Mouse (Mus musculus) forebrain, embryonic 15.5 days (tissue): Measurements from ENCODE around the gene Pemt. TPM values are rescaled to one million over a fixed set of nuclear protein-coding genes. Genes with fewer than 3 reads are reported as not detected.

ENCODE experiments used
- ATAC-seq: fragments of 200-750 bp; cut with Nextera tagmentation; replicated peaks from 2 replicates; pipeline ENCODE4 v1.8.0; 2017; ENCODE audit warnings: mild to moderate bottlenecking, moderate TSS enrichment, moderate library complexity
- H3K27ac ChIP-seq: fragments of 300-500 bp; sonication (generic); replicated peaks from 2 replicates; pipeline ENCODE4 v1.5.1; 2015; ENCODE audit warnings: mild to moderate bottlenecking, inconsistent platforms
- H3K27me3 ChIP-seq: fragments of 300-500 bp; sonication (generic); 2 replicates; pipeline ENCODE4 v1.6.1; 2015; ENCODE audit warnings: inconsistent platforms
- H3K36me3 ChIP-seq: fragments of 300-500 bp; sonication (generic); 2 replicates; pipeline ENCODE4 v1.6.1; 2015; ENCODE audit warnings: mild to moderate bottlenecking, inconsistent platforms
- H3K4me1 ChIP-seq: fragments of 300-500 bp; sonication (generic); 2 replicates; pipeline ENCODE4 v1.6.1; 2015; ENCODE audit warnings: inconsistent platforms
- H3K4me2 ChIP-seq: fragments of 300-500 bp; sonication (generic); replicated peaks from 2 replicates; pipeline ENCODE4 v1.6.1; 2015; ENCODE audit warnings: mild to moderate bottlenecking, inconsistent platforms
- H3K4me3 ChIP-seq: fragments of 300-500 bp; sonication (generic); 2 replicates; pipeline ENCODE4 v1.5.1; 2015; ENCODE audit warnings: mild to moderate bottlenecking, inconsistent platforms
- H3K9ac ChIP-seq: fragments of 300-500 bp; sonication (generic); replicated peaks from 2 replicates; pipeline ENCODE4 v1.6.1; 2015; ENCODE audit warnings: mild to moderate bottlenecking, inconsistent platforms
- H3K9me3 ChIP-seq: fragments of 300-500 bp; sonication (generic); 2 replicates; pipeline ENCODE4 v1.6.1; 2016; ENCODE audit warnings: inconsistent platforms
- WGBS: fragments of 180-500 bp; shearing (Covaris S2); methylation state at CpG from one replicate; pipeline ENCODE4 v1.1.7; 2015; ENCODE audit warnings: mixed read lengths; 5-methylcytosine and 5-hydroxymethylcytosine counted together
- polyA plus RNA-seq: library from polyadenylated mRNA; unstranded; fragments of >200 nt; fragmentation: Nextera tagmentation; extraction: Ambion mirVana; gene quantifications from 2 replicates; pipeline ENCODE4 v1.2.1, GENCODE M21; 2015

Pemt gene
- polyA plus RNA-seq = 5.5 and 5.8 TPM in 2 replicates

GRCm38 (mm10) chr11:60046058-60046735, at the start of gene Pemt:
TSS of gene Pemt (minus strand) at chr11:60046489.
- Histone ChIP-seq H3K9ac (peak within 1 kb of the TSS; percentile 68), H3K27me3 (no peaks in the 10 kb centered on the region), H3K27ac (peak within 1 kb of the TSS; percentile 95), H3K4me1 (peaks cover 5% of the 10 kb centered on the region), H3K4me2 (peak within 1 kb of the TSS; percentile 59), H3K4me3 (peak within 1 kb of the TSS; percentile 69), H3K9me3 (no peaks in the 10 kb centered on the region), H3K36me3 (no peaks in the 10 kb centered on the region)
- under 1% methylated on average over 44 of the region's 44 CpGs for WGBS
- ATAC-seq = peak; percentile 99

GRCm38 (mm10) chr11:60094909-60095810, 48.9 kb upstream of the Pemt start:
- ATAC-seq = no peak
- no peaks in the 10 kb centered on the region for H3K27me3 ChIP-seq
- no peak overlapping the region for H3K9ac ChIP-seq
- H3K4me1 ChIP-seq = peaks cover 16% of the 10 kb centered on the region
- no peak overlapping the region for H3K4me3 ChIP-seq
- no peaks in the 10 kb centered on the region for H3K9me3 ChIP-seq
- H3K36me3 ChIP-seq = no peaks in the 10 kb centered on the region
- H3K4me2 ChIP-seq = no peak overlapping the region
- WGBS = 52% methylated on average over 9 of the region's 9 CpGs
- H3K27ac ChIP-seq = 0 out of 2 replicates have a peak overlapping the region, but pooled peaks have one; percentile 61

DNA sequence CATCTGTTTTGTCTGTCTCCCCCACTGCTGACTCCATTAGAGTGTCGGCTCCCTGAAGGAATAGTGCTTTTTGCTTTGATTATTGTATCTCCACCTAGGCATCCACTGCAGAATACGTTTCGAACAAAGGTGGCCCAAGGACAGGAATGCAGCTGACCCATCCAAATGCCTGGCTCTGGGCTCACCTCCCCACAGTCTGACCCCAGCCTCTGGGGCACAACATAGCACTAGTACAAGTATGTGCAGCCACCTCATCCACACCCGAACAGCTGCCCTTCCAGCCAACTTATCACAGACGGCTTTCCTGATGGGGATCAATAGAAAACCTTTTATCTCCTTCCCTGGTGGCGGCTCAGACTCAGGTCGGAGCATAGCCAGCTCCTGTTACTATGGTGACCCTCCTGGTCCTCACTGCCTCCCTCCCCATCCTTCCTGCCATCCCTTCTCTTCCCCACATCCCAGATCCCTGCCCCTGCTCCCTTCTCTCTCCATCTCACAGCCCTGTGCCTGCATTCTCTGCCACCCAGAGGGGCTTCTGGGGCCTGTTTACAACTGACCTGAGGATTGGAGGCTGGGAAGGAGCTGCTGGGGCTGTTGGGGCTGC, 47.8 kb upstream of the Pemt start:
- H3K36me3 ChIP-seq = no peaks in the 10 kb centered on the region
- ATAC-seq = peak; percentile 42; the same call in 1 of the 2 replicates
- H3K4me2 ChIP-seq = no peak overlapping the region
- H3K4me1 ChIP-seq = peaks cover 19% of the 10 kb centered on the region
- peak overlapping the region; percentile 61 for H3K27ac ChIP-seq
- H3K9ac ChIP-seq = no peak overlapping the region
- no peaks in the 10 kb centered on the region for H3K9me3 ChIP-seq
- 30% methylated on average over 7 of the region's 7 CpGs for WGBS
- H3K27me3 ChIP-seq = no peaks in the 10 kb centered on the region
- H3K4me3 ChIP-seq = no peak overlapping the region

DNA sequence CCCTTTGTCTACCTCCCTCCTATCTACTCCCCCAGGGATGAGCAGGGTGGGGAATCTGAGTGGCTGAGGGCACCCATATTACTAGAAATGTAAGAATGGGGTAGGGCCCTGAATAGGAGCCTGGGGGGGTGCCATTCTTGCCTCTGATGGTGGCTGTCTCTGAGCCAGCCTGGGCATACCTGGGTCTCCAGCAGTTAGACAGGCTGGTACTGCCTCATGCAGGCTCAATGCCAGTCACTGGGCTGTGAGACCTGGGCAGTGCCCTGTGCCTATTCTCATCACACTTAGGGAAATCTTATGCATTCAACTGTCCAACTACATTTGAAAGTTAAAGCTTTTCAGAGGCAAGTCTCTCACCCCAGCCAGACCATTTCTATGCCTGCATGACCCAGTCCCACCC, 46.9 kb upstream of the Pemt start:
- ATAC-seq = no peak
- H3K9ac ChIP-seq = no peak overlapping the region
- H3K4me2 ChIP-seq = no peak overlapping the region
- no peak overlapping the region for H3K4me3 ChIP-seq
- H3K27me3 ChIP-seq = no peaks in the 10 kb centered on the region
- H3K9me3 ChIP-seq = no peaks in the 10 kb centered on the region
- H3K27ac ChIP-seq = peak overlapping the region; percentile 52
- H3K36me3 ChIP-seq = no peaks in the 10 kb centered on the region
- H3K4me1 ChIP-seq = peaks cover 21% of the 10 kb centered on the region

- no peak for ATAC-seq
- WGBS = 68% methylated on average over 7 of the region's 7 CpGs
Measured at GRCm38 (mm10) chr11:60091422-60091761, 45.1 kb upstream of the Pemt start.

DNA sequence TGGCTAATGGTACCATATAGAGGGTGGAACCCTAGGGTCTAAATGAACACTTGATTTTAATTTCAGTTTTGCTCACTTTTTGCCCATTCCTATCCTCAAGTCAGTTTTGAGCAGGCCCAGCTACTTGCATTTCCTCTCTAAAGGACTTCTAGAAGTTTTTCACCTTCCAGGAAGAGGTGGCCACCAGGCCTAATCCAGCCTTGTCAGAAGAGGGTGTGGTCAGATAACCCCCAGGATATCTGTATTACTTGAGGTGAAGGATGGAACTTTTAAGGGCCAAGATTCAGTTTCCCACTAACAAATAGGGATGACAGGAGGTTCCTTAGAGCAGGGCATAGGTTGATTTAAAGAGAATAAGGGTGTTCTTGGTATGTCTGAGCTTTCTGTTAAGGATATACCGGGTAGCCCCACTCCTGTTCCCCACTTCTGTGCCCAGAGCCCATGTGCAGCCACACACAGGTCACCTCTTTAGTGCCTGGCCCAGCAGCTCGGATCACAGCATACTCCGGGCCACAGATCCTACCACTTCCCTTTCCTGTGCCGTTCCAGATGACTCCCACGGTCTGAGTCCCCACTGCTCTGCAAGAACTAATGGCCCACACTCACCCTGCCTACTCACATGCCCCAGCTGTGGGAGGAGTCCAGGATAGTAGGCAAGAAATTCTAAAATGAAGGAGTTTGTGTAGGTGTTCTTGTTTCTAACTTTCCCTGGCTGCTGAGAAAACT, 44.6 kb upstream of the Pemt start:
- 70% methylated on average over 5 of the region's 5 CpGs for WGBS
- Histone ChIP-seq H3K36me3 (no peaks in the 10 kb centered on the region), H3K4me3 (no peak overlapping the region), H3K4me2 (no peak overlapping the region), H3K4me1 (peaks cover 21% of the 10 kb centered on the region), H3K9me3 (no peaks in the 10 kb centered on the region), H3K27ac (no peak overlapping the region), H3K9ac (no peak overlapping the region), H3K27me3 (no peaks in the 10 kb centered on the region)
- no peak for ATAC-seq

More at GRCm38 (mm10) chr11:60091422-60091761, 45.1 kb upstream of the Pemt start:
- no peak overlapping the region for H3K4me3 ChIP-seq
- no peak overlapping the region for H3K27ac ChIP-seq
- no peaks in the 10 kb centered on the region for H3K27me3 ChIP-seq
- no peaks in the 10 kb centered on the region for H3K9me3 ChIP-seq
- no peak overlapping the region for H3K9ac ChIP-seq
- no peaks in the 10 kb centered on the region for H3K36me3 ChIP-seq
- no peak overlapping the region for H3K4me2 ChIP-seq
- H3K4me1 ChIP-seq = peaks cover 21% of the 10 kb centered on the region

DNA sequence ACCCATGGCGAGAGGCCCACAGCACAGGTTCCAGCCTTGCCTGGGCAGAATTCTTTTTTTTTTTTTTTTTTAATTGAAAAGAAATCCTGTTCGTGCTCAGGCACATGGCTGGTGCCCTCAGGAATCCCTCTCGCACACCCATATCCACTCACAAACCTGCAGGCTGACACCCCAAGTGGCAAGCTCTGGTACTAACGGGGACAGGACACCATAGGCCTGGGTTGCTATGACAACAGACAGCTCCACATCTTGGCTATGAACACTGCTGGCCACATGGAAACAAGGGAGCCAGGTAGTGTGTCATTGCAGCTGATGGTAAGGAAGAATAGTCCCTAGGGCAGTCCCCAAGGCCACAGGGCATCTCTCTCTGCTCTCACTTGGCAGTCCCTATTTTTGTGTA, 42.7 kb upstream of the Pemt start:
- ATAC-seq = peak; percentile 63
- H3K27ac ChIP-seq = no peak overlapping the region
- peaks cover 11% of the 10 kb centered on the region for H3K4me1 ChIP-seq
- no peak overlapping the region for H3K9ac ChIP-seq
- 42% methylated on average over 4 of the region's 4 CpGs for WGBS
- H3K4me3 ChIP-seq = no peak overlapping the region
- no peaks in the 10 kb centered on the region for H3K27me3 ChIP-seq
- H3K9me3 ChIP-seq = no peaks in the 10 kb centered on the region
- no peak overlapping the region for H3K4me2 ChIP-seq
- H3K36me3 ChIP-seq = no peaks in the 10 kb centered on the region

DNA sequence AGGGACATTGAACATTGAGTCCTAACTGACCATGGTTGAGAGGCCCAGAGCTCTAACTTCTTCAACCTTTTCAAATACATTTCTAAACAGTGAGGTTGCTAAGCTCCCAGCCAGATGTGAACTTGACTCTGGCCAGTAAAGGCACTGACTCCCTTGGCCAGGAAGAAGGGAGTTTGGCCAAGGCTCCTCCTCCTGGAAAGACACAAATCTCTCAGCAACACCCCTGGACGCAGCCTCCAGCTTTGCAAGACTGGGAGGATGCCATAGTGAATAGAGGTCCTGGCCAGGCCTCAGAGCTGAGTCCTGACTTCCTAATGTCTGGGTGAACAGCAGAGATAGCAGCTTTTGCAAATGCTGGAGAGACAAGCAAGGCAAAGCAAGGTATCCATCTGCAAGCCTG, 40.4 kb upstream of the Pemt start:
- no peak overlapping the region for H3K9ac ChIP-seq
- no peak overlapping the region for H3K4me2 ChIP-seq
- ATAC-seq = no peak
- no peaks in the 10 kb centered on the region for H3K9me3 ChIP-seq
- H3K27ac ChIP-seq = no peak overlapping the region
- H3K27me3 ChIP-seq = no peaks in the 10 kb centered on the region
- H3K4me3 ChIP-seq = no peak overlapping the region
- 69% methylated on average over 1 of the region's 1 CpGs for WGBS
- H3K36me3 ChIP-seq = no peaks in the 10 kb centered on the region
- H3K4me1 ChIP-seq = peaks cover 5% of the 10 kb centered on the region

- ATAC-seq = no peak
- H3K4me2 ChIP-seq = no peak overlapping the region
- 39% methylated on average over 2 of the region's 2 CpGs for WGBS
- H3K36me3 ChIP-seq = no peaks in the 10 kb centered on the region
- H3K4me3 ChIP-seq = no peak overlapping the region
- H3K9me3 ChIP-seq = no peaks in the 10 kb centered on the region
- H3K27ac ChIP-seq = no peak overlapping the region
- H3K4me1 ChIP-seq = peaks cover 5% of the 10 kb centered on the region
- H3K9ac ChIP-seq = no peak overlapping the region
- no peaks in the 10 kb centered on the region for H3K27me3 ChIP-seq
Measured at GRCm38 (mm10) chr11:60084589-60084988, 38.3 kb upstream of the Pemt start.

GRCm38 (mm10) chr11:60076790-60077189, 30.5 kb upstream of the Pemt start:
- no peaks in the 10 kb centered on the region for H3K4me1 ChIP-seq
- no peak overlapping the region for H3K4me3 ChIP-seq
- H3K27ac ChIP-seq = no peak overlapping the region
- no peaks in the 10 kb centered on the region for H3K36me3 ChIP-seq
- no peaks in the 10 kb centered on the region for H3K9me3 ChIP-seq
- H3K9ac ChIP-seq = no peak overlapping the region
- no peak for ATAC-seq
- 19% methylated on average over 4 of the region's 4 CpGs for WGBS
- H3K27me3 ChIP-seq = no peaks in the 10 kb centered on the region
- H3K4me2 ChIP-seq = no peak overlapping the region

GRCm38 (mm10) chr11:60076183-60076582, 29.9 kb upstream of the Pemt start:
- no peaks in the 10 kb centered on the region for H3K9me3 ChIP-seq
- H3K27ac ChIP-seq = no peak overlapping the region
- ATAC-seq = no peak
- H3K9ac ChIP-seq = no peak overlapping the region
- no peak overlapping the region for H3K4me2 ChIP-seq
- H3K4me1 ChIP-seq = no peaks in the 10 kb centered on the region
- 83% methylated on average over 3 of the region's 3 CpGs for WGBS
- no peak overlapping the region for H3K4me3 ChIP-seq
- H3K27me3 ChIP-seq = no peaks in the 10 kb centered on the region
- H3K36me3 ChIP-seq = no peaks in the 10 kb centered on the region
